Mouse (Mus musculus): ENCODE results near the gene Gm11060. TPM values are rescaled to one million over a fixed set of nuclear protein-coding genes. Genes with fewer than 3 reads are reported as not detected.

Gm11060 gene
- total RNA-seq (2015; ENCODE audit: low replicate concordance) (not detected in 2 replicates), total RNA-seq (2017; ENCODE audit: low replicate concordance) (not detected in 2 replicates)

GRCm38 (mm10) chr2:105091718-105092117 lies at the start of gene Gm11060:
TSS of gene Gm11060 (plus strand) at chr2:105092018.
- no peak for ATAC-seq (replicated peaks; ENCODE audit: low FRiP score, poor library complexity, severe bottlenecking)

DNA sequence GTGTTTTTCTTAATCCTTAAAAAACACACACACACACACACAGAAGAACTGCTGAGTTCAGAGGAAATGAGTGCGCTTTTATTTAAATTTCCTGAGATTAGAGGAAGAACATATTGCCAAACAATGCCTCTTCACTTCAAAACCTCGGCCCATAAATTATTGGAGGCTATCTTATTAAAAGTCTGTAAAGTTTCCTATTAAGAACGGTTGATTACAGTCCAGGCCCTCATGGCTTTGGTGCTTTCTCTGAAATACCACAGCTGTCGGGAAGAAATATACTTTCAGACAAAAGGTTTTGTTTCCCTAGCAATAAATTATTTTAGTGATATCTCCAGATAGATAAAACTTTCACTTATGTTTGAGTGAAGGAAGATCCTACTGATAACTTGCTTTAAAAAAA lies 48.7 kb upstream of the Gm11060 start:
- ATAC-seq (replicated peaks; ENCODE audit: low FRiP score, poor library complexity, severe bottlenecking), result no peak

DNA sequence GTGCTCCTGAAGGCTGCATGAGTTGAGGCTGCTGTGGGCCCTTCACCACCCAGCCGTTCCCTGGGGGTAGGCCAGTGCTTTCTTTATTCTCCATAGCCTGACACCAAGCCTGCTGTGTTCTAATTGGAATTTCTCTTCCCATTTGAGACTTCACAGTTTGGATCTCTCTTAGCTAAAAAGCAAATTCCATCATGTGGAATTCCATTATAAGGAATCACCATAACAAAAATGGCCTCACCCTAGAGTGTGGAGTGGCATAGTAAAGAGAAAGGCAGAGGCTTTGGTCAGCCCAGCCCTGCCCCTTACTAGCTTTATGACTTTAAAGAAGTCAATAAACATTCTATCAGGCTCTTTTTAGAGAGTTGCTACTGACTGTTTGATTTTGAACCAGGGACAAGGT lies 43.5 kb upstream of the Gm11060 start:
- ATAC-seq (replicated peaks; ENCODE audit: low FRiP score, poor library complexity, severe bottlenecking), result no peak

GRCm38 (mm10) chr2:105055529-105055928 lies 36.3 kb upstream of the Gm11060 start:
- ATAC-seq (replicated peaks; ENCODE audit: low FRiP score, poor library complexity, severe bottlenecking), result no peak

DNA sequence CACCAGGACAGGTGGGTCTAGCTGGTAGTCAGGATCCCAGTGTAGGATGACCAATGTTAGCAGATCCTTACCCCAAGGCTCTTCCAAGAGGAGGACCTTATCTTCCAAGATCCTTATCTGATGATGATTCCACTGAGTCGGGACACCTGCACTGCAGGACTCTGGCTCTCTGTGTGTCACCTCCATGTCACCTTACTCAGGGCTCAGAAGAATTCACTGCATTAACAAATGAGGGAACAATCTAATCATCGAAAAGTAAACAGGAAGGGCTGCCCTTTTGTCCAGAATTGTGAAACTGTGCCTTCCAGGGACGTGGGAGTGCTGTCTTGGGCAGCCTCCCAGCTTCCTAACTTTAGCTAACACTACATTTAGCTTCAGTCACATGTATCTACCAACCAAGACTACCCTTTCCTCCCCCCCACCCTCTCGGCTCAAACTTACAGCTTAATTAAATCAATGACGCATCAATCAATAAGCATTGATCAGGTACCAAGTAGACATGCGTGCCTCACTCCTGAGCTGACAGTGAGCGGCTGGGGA lies 33.2 kb upstream of the Gm11060 start:
- ATAC-seq (replicated peaks; ENCODE audit: low FRiP score, poor library complexity, severe bottlenecking), result no peak

- no peak for ATAC-seq (replicated peaks; ENCODE audit: low FRiP score, poor library complexity, severe bottlenecking)
These were observed 29.0 kb upstream of the Gm11060 start for GRCm38 (mm10) chr2:105062741-105063372.

GRCm38 (mm10) chr2:105072496-105072895 lies 19.3 kb upstream of the Gm11060 start:
- no peak for ATAC-seq (replicated peaks; ENCODE audit: low FRiP score, poor library complexity, severe bottlenecking)

- ATAC-seq (replicated peaks; ENCODE audit: low FRiP score, poor library complexity, severe bottlenecking), result 0 out of 2 replicates have a peak, but pooled peaks have one; percentile 41
These were observed 17.6 kb upstream of the Gm11060 start for GRCm38 (mm10) chr2:105074196-105074595.

DNA sequence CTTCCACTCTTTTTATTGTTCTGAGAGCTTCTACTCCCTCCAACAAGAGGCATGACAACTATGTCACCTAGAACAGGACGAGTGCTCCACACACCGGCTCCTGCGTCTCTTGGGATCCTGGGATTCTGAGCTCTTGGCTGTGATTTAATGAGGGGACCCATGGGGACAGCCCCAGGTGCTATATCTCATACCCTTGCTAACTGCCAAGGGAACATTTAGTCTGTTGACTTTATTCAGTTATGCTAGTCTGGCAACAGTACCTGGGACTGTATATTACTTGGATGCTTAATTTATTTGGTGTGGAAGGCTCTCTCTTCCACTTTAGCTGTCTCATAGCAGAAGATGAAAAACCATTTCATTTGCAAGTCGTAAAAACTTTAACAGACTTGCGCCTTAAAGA lies 16.0 kb upstream of the Gm11060 start:
- ATAC-seq (replicated peaks; ENCODE audit: low FRiP score, poor library complexity, severe bottlenecking), result no peak

DNA sequence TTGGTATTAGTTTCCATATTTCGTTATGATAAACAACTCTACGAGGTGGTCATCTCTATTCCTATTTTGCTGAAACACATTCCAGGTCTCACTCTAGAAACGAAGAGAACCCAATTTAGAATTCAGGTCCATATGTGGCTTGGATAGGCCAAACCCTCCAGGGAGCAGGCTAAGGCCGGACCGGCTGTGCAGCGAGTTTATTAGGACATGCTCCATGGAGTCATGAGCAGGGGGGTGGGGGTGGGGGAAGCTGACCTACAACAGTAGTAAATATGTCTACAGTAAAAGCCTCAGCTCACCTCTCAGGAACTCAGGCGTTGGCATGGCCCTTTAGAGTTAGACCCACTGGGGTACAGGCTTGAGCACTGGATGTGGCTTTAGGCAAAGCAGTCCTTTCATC lies 14.7 kb upstream of the Gm11060 start:
- ATAC-seq (replicated peaks; ENCODE audit: low FRiP score, poor library complexity, severe bottlenecking), result no peak

- ATAC-seq (replicated peaks; ENCODE audit: low FRiP score, poor library complexity, severe bottlenecking), result no peak
These were observed 9.5 kb upstream of the Gm11060 start for GRCm38 (mm10) chr2:105082256-105082790.

DNA sequence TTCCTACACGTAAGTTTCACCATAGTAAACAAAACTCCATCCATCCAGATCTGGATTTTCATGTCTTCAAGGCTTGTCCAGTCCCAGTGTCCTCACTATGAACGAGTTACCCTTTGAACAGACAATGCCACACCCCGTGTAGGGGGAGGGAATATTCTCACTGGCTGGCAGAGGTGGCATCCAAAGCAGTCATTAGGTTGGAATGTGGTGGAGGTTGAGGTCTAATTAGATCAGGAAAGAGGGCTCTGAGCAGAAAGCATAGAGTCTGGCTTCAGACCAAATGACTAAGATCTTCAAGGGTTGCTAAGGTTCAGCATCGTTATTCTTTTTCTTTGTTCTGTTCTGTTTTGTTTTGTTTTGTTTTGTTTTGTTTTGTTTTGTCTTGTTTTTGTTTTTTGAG lies 7.8 kb upstream of the Gm11060 start:
- no peak for ATAC-seq (replicated peaks; ENCODE audit: low FRiP score, poor library complexity, severe bottlenecking)

GRCm38 (mm10) chr2:105086081-105086480 lies 5.7 kb upstream of the Gm11060 start:
- ATAC-seq (replicated peaks; ENCODE audit: low FRiP score, poor library complexity, severe bottlenecking), result no peak

- ATAC-seq (replicated peaks; ENCODE audit: low FRiP score, poor library complexity, severe bottlenecking), result peak; percentile 95
These were observed 3.8 kb upstream of the Gm11060 start for GRCm38 (mm10) chr2:105088005-105088404.

- no peak for ATAC-seq (replicated peaks; ENCODE audit: low FRiP score, poor library complexity, severe bottlenecking)
These were observed 2.7 kb upstream of the Gm11060 start for GRCm38 (mm10) chr2:105089083-105089482.

DNA sequence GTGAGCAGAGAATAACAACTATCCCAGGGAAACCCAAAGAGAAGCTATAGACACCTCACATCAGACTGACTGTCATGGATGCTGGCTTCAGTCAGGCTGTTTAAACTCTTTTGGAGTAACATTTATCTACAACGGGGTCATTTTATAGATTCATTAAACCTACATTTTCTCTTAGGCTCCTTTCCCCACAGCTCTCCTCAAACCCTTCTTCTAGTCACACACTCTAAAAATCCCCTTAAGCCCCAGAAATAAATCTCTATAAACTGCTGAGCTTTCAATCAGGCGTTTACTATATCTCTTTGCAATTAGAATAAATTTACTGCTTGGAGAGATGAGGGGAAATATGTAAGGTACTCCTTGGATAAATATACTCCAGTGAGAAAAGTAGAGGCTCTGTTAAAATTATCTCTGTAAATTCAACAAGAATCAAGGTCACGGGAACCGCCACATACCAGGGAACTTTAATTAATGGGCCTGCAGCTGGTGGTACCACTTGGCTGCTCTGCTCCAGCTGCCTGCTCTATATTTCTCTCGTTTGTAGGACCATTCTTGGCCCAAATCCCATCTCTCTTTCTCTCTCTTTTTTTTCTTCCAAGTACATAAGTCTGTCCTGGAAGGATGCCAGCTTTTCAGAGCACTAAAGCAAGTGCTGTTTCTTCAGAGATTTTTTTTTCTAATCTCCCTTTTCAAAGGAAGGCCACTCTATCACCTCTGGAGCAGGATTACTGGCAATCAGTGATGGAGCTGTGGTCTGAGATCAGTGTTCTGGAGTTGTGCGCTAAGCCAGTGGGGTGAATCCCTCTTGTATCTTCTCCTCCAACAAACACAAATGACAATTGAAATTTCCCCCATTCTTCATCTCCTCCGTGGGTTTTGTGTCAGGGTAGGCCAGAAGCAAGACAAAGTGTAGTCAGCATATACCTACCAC lies 2.0 kb upstream of the Gm11060 start:
- ATAC-seq (replicated peaks; ENCODE audit: low FRiP score, poor library complexity, severe bottlenecking), result no peak

DNA sequence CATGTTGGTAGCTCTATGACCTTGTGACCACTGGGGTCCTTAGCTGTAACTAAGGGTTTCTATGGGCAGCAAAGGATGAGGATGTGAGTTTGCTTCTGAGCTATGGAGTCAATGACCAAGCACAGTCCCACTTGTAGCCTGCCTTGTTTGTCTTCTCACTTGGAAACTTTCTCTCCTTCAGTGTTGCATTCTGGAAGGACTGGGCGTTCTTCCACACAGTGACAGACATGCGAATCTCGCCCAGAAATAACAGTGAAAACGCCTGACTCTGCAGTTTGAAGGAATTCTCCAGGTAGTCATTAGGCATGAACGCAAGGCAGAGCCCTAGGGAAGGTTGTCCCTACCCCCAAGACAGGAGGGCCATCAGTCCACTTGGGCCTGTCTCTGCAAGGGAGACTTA lies 827 bp upstream of the Gm11060 start:
- no peak for ATAC-seq (replicated peaks; ENCODE audit: low FRiP score, poor library complexity, severe bottlenecking)

- ATAC-seq (replicated peaks; ENCODE audit: low FRiP score, poor library complexity, severe bottlenecking), result no peak
These were observed 5.6 kb downstream of the Gm11060 start for GRCm38 (mm10) chr2:105097294-105097953.

DNA sequence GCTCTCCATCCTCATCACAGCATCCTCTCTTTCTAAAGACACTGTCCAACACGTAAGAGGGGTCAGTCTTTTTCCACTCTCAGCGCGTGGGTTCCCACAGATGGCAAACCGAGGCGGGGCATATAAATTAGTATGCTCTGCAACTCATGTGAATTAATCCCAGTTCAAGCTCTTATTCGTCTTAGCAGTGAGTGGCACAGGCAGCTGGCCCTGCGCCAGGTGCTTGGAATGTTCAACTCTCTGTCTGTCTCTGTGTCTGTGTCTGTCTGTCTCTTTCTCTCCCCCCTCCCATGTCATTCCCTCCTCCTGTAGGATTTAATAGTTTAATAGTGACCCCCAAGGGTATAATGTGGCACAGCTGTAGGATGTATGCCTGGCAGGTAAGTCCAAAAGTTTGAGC lies 7.6 kb downstream of the Gm11060 start:
- ATAC-seq (replicated peaks; ENCODE audit: low FRiP score, poor library complexity, severe bottlenecking), result no peak

GRCm38 (mm10) chr2:105100541-105100940 lies 8.7 kb downstream of the Gm11060 start:
- no peak for ATAC-seq (replicated peaks; ENCODE audit: low FRiP score, poor library complexity, severe bottlenecking)

Measured in erythroblast, adult 5-6 weeks (primary cell).